Mouse (Mus musculus): ENCODE measurements around the gene Entr1.
A peak's percentile ranks its signal among the peaks of the same experiment; 100 is the strongest.
"Not testable (repeated sequence)": the region's sequence is repeated elsewhere in the genome, so short reads cannot be mapped to it uniquely, and the experiment has no call there.

The Entr1 gene

DNA sequence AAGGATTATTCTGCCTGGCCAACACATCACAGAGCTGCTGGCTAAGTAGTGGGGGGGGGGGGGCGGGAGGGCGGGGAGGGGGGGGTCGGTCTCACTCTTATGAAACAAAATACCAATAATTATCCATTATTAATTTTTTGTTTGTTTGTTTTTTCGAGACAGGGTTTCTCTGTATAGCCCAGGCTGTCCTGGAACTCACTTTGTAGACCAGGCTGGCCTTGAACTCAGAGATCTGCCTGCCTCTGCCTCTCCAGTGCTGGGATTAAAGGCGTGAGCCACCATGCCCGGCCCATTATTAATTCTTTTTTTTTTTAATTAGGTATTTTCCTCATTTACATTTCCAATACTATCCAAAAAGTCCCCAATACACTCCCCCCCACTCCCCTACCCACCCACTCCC lies 8.2 kb downstream of the Entr1 start:
- not testable (repeated sequence) for DNase-seq

DNA sequence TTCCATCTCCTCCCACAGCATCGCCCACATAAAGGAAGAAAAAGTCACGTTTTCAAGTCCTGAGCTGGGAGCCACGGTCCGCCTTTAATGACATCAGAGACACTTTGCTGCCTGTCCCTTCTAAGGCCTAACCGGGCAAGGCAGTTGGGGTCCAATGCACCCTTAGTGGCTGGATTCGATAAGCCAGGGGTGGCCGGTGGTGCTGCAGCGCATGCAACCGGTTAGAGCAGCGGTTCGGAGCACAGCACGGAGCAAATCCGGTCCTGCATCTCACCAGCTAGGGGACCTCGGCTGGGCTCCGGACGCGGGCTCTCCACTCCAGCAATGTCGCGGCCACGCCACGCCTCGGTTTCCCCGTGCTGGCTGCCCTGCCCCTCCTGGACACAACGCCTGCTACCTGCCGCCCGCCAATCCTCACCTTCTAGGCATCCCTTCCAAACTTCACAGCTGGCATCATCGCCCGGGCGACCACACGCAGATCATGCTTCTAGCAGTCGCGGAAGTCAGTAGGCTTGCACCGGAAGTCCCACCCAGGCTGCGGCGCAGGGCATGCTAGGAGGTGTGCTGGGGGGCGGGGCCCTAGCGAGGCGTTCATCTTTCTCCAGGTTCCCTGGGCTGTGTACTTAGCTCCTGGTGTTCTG lies 8.9 kb downstream of the Entr1 start, which contains the start of gene Snapc4:
TSS of gene Snapc4 (minus strand) at position 523 of the 641 bp plus-strand sequence.
- peak; percentile 82 to 85 for DNase-seq

DNA sequence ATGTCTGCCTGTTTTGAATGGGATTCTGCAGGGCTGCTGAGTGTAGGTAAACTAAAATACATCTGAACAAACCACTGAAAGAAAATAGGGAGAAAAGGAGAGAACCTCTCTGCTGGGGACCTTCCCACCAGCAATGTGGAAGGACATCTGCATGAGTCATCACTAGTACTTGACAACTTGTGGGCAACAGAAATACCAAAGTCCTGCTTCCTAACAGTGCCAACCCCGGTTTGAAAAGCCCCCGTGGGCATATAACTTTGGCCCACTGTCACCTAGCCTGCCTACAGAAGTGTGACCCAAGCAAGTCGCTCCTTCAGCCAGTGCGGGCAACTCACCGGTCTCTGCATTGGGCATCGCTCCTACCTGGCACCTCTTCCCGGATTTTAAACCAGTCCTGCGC lies 16.7 kb downstream of the Entr1 start:
- no peak for DNase-seq

DNA sequence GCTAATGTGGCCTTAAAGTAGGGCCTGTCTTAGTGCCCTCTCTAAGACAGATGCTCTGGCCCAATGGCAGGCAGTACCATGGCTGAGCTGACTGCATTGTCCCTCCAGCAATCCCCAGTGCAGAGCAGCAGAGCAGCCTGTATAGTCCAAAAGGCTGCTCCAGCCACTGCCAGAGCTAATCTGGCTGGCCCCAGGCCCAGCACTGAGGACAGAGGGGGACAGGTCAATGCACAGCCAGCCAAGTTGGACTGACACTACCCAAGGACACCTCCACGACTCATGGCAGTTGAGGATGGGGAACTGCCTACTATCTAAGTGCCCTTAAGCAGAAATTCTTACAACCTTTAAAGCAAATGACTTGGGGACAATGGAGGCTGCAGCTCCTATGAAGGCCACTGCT lies 20.5 kb downstream of the Entr1 start:
- DNase-seq: no peak

DNA sequence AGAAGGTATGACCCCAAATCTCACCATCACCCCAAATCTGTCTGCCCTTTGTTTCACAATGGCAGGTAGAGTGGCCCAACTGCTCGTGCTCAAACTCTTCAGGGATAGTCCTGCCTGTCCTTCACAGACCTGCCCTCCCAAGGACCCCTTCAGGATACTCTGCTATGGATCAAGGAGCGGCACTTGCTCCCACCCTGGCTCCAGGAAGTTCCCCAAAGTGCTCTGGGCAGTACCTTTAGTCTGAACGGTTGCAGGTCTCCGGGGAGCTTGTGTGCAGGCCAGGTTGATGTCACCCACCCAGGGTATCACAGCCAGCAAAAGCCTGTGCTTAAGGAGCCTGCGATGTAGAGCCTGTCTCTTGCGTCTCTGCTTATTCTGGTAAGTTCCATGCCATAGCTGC lies 21.2 kb downstream of the Entr1 start:
- no peak for DNase-seq

DNA sequence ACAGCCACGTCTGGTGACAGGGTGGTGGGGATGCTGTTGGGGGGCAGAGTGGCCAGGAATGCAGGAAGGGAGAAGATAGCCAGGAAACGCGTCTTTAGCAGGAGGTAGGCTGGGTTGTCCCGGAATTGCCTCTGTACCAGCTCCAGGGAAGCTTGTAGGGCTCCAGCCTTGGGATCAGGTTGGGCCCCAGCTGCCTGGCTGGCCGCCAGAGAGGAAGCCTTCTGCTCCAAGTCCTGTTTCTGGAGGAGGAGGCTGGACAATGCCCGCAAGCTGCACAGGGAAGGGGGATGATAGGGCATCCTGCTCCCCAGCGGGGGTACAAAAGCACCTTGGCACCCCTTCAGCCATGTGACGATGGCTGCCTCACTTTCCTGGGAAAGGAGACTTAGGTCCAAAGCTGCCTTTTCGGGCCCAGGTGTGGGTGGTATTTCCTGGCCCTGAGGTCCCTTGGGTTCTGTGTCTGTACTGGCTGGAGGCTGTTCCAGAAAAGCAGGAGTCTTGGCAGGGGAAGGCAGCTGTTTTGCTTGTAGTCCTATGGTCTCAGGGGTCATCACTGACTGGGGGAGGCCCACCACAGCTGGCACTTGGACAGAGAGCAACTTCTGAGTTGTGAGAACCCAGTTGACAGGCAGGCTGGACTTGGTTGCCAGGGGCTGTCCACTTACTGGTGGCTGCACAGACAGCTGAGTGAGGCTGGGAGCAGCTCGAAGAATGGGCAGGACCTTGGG lies 24.2 kb downstream of the Entr1 start:
- DNase-seq: peak; percentile 61 to 84

DNA sequence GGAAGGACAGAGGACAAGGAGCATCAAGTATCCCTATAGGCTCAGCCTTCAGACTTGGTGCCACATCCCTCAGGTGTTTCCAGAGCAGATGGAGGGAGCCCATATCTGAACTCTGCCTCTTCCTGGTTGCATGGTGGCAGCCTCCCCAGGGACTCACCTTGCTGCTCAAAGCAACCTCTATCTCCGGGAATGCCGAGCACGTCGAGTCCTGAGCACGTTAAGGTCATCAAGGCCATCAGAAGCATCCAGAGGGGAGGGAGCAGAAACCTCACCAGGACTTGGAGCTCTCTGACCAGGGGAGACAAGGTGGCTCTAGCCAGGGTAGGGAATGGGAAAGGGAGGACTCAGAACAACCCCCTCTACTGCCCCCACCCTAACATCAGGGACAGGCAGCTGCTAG lies 25.6 kb downstream of the Entr1 start:
- no peak for DNase-seq

DNA sequence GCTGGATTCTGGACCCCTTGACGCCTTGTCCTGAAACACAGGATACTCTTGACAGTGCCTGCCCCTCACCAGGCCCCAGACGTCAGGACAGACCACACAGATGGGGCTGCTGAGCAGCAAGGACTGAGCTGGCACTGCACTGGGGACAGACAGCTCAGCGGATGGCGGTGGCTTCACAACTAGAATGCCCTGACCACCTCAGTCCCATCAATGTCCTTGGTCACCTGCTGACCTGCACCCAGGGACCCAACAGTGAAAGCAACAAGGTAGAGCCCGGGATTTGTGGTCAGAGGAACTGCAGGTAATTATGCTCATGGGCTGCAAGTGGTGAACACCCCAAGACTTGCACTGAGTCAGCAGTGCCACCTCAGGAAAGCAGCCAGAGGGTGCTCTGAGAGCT lies 26.1 kb downstream of the Entr1 start:
- DNase-seq: peak in 1 of 2 experiments; percentile 7

DNA sequence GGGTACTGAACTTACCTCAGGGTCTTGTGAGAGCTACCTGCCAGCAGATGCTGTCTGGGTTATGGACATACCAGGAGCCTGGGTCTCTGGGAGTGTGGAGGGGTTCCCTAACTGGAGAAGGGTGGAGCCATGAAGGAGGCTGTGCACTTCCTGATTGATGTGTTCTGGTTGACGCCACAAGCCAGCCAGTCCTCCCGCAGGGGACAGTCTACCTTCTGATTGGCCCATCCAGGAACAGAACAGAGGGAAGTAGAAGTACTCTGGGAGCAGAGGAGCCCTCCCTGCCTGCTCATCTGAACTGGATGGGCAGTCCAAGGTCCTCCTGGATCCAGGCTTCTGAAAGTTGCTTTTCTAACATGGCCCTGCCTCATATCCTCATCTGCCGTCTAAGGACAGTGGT lies 28.3 kb downstream of the Entr1 start, which contains the start of gene Card9:
TSS of gene Card9 (minus strand) at position 147 of the 400 bp plus-strand sequence.
- peak in 1 of 2 experiments; percentile 7 for DNase-seq

DNA sequence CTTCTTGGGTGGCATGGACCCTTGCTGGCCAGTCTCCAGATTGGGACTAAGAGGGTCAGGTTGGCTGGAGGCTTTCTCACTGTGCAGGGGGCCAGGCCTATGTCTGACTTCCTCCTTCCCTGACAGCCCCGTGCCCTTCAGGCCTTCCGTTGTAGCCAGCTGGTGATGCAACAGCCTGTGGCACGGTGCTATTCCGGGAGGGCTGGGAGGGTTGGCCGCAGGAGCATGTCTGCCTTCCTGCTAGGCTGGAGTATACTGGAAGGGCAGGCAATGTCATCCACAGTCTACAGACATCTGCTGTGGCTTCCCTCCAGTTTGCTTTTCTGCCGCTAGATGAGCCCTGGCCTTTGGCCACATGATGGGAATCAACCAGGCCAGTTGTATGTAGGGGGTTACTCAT lies 29.1 kb downstream of the Entr1 start:
- DNase-seq: peak; percentile 41 to 64

DNA sequence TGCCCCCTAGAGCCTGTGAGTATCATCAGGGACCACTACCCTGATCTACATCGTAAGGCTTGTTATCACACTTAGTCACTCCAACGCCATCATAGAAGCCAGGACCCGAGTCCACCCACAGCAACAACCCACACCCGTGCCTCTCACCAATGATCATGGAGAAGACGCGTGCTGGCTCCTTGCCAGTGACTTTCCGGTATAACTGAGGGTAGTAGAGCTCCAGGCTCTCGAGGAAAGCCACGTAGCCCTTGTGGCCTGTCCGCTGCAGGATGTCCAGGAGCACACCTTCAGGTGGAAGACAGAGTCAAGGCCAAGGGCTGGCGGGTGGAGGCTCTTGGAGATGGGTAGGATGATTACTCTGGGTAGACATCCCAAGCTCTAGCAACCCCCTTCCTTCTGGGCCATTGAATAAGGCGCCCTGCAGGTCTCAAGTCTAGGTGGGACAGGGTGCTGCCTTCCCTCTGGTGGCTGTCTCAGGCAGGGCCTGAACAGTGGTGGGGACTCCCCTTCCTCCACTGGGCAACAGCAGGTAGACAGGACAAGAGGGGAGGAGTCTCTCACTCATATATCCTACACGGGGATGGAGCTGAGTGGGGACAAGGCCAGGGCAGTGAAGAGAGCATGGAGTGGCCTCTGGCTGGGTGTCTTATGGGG lies 30.3 kb downstream of the Entr1 start:
- DNase-seq: peak in 1 of 2 experiments; percentile 21

DNA sequence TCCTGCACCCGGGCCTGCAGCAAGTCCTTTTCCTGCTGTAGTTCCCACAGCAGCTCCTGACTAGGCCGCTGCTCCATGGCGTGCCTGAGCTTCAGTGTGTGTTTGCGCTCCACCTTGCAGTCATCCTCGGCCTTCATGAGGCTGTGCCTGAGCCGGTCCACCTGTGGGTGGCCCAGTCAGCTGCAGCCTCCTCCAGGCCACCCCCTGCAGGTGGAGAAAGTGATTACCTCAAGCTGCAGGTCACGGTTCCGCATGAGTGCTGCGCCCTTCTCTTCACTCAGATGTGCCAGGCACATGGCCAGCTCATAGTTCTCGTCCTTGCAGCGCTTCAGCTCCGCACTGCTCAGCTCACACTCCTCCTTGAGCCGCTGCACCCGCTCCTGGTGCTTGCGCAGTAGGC lies 31.6 kb downstream of the Entr1 start:
- peak; percentile 34 to 54 for DNase-seq

DNA sequence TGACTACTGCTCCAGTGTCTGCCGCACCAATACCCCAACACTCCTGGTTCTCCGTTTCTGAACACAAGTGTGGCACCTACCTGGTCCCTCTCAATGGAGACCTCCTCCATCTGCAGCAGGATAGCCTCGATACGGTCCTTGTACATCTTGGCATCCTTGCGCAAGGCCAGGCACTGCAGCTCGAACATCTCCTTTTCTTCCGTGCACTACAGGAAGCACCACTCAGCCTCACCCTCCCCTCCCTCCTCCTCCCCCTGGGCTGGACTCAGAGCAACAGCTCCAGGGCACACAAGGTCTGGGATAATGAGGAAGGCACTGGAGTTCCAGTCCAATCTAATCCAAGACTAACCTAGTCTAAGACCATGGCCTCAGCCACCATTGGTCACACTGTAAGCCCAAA lies 32.4 kb downstream of the Entr1 start:
- no peak for DNase-seq

DNA sequence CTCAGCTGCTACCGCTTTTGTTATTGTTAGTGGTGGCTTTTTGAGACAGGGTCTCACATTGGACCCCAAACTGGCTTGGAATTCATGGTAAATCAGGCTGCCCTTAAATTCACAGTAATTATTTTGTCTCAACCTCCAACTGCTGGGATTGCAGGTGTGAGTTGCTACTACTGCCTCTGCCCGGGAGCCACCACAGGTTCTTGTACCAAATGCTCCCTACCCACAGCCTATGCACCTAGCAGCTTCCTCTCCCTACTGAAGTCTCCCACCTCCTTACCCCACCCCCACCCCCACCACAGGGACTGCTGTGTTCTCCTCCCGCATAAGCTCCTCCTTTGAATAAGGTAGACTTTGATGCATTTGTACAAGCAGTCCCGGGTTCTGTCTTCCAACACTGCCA lies 32.9 kb downstream of the Entr1 start:
- DNase-seq: no peak

DNA sequence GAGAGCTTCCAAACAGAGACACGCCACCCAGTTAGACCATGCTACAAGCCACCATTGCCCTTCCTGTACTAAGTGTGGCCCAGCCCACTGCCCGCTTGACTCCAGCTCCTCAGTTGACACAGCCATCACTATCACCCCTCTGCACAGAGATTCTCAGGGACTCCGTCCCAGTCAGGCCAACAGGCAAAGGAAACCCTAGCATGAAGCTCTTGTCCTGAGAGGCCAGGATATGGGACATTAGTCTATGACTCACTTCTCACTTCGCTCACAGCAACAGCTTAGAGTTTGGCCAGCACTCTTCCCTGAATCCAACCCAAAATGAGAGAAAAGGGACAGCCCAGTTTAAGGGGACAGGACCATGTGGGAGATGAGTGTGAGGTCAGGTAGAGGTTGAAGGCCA lies 34.7 kb downstream of the Entr1 start:
- no peak for DNase-seq

DNA sequence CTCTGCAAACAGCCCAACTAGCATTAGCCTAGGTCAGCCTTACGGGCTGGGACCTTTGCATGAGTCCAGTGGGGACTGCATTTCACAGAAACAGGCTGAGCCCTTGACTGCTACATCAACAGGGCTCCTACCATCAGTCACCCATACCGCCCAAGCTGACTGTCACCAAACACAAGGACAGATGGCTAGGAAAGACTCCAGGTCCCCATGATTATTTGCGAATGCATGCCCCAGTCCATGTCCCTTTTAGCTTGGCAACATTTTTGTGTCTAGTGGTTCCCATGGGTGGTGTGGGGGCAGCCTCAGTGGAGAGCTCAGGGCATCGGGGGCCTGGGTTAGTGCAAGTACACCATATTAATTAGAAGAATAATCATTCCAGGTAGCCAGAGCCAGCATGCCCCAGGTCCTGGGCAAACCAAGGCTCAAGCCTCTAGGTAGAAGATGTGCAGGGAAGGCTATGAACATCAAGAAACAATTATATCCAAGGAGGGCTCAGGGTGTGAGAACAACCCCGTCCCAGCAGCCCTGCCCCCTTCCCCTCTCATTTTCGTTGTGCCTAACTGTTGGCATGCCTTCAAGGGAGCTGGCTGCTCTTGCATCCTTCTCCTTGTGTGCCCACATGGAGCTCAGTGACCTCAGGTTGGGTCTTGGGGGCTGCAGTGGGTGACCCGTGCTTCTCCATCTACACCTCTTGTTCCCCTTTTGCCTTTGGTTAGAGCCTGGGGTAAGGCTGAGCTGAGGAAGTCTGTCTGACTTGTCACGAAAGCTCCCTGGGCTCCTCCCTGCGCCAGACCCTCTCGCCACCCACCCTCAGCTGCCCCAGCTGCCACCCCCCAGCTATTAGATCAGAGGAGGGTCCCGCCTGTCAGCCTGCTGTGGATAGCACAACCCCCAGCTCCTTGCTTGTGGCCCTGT lies 35.8 kb downstream of the Entr1 start:
- peak; percentile 48 to 61 for DNase-seq

DNA sequence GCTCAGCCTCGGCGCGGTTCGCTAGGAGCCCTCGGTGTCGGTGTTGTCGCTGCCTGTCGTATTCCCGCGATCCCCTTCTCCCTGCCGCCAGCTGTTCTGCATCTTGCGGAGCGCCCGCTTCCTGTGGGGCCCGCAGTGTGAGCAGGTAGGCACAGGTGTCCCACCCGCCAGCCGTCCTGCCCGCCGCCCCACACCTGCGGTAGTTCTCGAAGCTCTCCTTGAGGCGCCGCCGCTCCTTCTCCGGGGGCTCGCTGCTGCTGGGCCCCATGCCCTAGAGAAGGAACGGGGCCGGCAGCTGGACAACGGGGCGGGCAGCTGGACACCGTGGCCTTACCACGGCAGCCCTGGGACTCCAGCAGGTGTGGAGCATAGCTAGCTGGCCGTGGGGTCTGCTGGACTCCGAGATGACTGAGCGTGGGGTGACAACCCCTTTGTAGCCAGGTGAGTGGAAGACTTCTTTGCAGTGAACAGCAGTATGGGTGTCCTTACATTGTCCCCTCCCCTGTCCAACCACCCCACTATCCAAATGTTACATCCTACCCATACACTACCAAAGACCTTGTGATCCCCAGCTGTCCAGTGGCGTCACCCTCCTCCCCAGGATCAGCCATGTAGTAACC lies 36.7 kb downstream of the Entr1 start:
- peak in 1 of 2 experiments; percentile 73 for DNase-seq

DNA sequence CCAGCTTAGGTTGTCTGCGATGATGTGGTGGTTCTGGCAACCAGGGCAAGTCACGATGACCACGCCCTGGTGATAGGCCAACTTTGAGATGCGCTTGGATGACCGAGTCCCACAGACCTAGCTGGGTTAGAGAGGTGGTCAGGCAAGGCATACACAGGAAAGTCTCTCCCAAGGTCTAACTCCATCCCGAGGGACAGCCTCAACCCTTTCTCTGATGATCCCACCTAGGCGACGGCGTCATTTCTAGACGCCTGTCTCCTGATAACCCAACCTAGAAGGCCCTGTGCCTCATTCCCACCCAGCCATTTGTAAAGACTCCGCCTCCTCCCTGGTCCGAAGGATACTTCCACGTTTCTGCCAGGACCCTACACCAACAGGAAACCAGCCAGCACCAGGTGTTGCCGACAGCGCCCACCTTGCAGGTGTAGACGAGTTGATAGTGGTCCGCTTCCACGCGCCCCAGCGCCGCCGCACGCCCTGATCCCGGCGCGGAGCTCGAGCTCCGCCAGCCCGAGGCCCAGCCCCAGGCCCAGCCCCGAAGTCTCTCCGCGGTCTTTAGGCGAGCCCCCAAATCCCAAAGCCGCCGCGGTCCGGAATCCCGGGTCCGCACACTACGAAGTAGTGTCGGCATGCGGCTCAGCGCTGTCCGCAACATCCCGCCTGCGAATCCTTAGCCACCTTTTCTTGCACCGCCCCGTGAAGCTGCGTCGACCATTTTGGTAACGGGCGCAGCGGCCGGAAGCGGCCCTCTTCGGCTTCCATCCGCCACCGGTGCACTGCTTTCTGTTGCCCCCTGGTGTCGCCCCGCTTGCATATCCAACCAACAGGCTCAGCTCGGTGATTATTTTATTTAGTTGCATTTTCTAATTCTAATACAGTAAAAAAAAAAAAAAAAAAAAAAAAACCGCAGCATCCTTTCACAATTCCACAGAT lies 37.5 kb downstream of the Entr1 start, which contains the start of gene Dnlz:
TSS of gene Dnlz (minus strand) at position 753 of the 933 bp plus-strand sequence.
- DNase-seq: peak; percentile 97

DNA sequence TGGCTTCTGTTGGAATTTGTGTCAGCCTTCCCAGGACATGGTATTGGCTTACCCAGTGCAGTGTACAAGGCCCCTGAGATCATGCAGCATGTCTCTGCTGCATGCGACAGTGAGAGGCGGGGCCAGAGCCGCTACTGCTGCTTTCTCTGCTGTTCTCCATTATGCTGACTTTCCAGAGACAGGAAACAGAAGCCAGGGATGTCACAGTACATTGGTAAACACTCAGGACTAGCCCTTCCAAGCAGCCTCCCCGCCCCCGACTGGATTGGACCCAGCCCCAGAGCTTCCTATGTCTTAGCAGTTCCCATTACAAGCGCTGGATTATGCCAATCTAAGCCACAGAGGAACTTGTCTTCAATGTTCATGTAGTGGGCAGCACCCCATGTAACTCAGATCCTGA lies 40.9 kb downstream of the Entr1 start:
- DNase-seq: no peak

DNA sequence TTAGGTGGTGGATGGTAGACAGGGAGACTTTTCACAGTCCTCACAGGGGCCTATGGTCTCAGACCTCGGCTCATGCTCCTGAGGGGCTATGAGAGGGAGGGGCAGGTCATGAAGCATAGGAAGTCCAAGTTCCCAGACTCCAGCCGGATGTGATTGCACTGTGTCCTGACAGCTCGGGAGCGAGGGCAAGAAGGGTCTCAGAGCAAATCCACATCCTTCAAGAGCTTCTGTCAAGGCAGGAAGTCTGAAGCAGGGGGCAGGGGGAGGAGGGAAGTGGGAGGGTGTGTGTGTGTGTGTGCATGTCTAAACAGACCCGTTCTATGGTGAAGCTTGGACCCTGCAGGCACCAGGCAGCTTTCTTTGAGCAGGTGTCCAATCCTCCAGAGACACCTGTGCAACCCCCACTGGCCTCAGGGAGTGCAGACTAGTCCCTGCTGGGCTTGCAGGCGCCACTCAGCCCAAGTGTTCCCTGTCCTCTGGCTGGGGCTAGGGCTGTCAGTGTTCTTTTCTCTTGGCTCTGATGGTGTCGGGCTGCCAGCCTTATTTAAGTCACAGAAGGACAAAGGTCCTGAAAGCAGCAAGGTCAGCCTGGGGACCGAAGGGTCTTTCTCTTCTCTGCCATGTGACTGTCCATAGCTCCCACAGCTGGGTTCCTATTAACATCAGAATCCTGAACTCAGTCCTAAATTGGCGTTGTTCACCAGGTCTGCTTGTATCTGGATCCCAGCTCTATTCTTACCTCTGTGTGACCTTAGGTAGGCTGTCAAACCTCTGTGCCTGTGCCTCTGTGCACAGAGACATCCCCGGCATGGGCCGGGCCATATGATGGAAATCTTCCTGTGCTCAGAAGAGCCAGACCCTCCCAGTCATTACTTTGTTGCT lies 46.3 kb downstream of the Entr1 start:
- no peak for DNase-seq
